13 mouse cellular contexts compared by ENCODE assay signal in the genomic region with DNA sequence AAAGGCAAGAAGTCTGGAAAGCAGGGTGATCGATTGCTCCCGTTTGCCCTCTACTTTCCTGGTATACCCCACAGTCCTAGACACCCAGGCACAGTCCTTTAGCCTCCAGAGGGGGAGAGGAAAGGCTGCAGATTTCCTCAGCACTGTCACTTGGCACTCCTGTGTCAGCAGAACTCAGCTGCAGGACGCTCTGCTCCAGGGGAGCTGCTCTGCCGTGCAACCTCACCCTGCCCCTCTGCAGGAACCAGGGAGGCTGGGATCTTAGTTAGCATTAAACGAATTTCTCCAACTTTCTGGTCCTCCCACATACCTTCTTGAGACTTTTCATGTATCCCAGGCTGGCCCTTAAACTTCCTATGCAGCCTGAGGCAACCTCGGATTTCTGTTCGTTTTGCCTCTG. TPM values are rescaled to one million over a fixed set of nuclear protein-coding genes. Genes with fewer than 3 reads are reported as not detected.
A peak's percentile ranks its signal among the peaks of the same experiment; 100 is the strongest.
DNase-seq lines count a peak whose midpoint lies in the region; ATAC-seq and TF ChIP-seq lines count a peak whose summit lies in the region.
"Had no signal": no experiment of that assay in that cellular context is flagged by ENCODE, and none has a peak within 500 bp of the region (broad histone marks: within the 10 kb centered on the region; RNA-seq: fewer than 3 reads in every experiment).

No protein-coding gene starts in this region.

- peak overlapping the region; percentile 47 for H3K9ac ChIP-seq in heart, embryonic 14.5 days (ENCODE audit: low read length)
- no peak overlapping the region for H3K9ac ChIP-seq in lung, embryonic 16.5 days (ENCODE audit: low read length)
- H3K9ac ChIP-seq in midbrain, embryonic 15.5 days, result no peak overlapping the region
- H3K9ac ChIP-seq: hindbrain, embryonic 13.5 days; liver, embryonic 14.5 days had no signal

- intact Hi-C loops in heart, postnatal 14 days (cut with DNase I), result no loop called here
- intact Hi-C loops in left cerebral cortex, adult 2 months (cut with DNase I), result no loop called here

- 21% methylated on average over 7 of the region's 7 CpGs for WGBS in heart, embryonic 14.5 days
- WGBS in lung, embryonic 16.5 days, result 30% methylated on average over 7 of the region's 7 CpGs
- 63% methylated on average over 7 of the region's 7 CpGs for WGBS in midbrain, embryonic 15.5 days

- H3K27me3 ChIP-seq in heart, embryonic 14.5 days (ENCODE audit: control insufficient read depth, insufficient read depth, low read length), result no peaks in the 10 kb centered on the region
- no peaks in the 10 kb centered on the region for H3K27me3 ChIP-seq in lung, embryonic 16.5 days (ENCODE audit: control insufficient read depth, insufficient read depth, low read depth, low read length)
- H3K27me3 ChIP-seq in midbrain, embryonic 15.5 days (replicated peaks), result no peaks in the 10 kb centered on the region
- H3K27me3 ChIP-seq: hindbrain, embryonic 13.5 days had no signal

- H3K36me3 ChIP-seq in heart, embryonic 14.5 days (ENCODE audit: control insufficient read depth, insufficient read depth, low read length), result peaks cover 12% of the 10 kb centered on the region; the same call in 1 of the 2 replicates
- H3K36me3 ChIP-seq in lung, embryonic 16.5 days (ENCODE audit: control insufficient read depth, insufficient read depth, low read length), result no peaks in the 10 kb centered on the region
- H3K36me3 ChIP-seq in midbrain, embryonic 15.5 days (replicated peaks), result no peaks in the 10 kb centered on the region
- H3K36me3 ChIP-seq: forebrain, embryonic 10.5 days; hindbrain, embryonic 13.5 days had no signal

- H3K4me1 ChIP-seq in heart, embryonic 14.5 days (ENCODE audit: control insufficient read depth in 2 of 2, insufficient read depth in 2 of 2, low read length in 2 of 2), result peaks cover 40 to 85% of the 10 kb centered on the region in 2 experiments
- H3K4me1 ChIP-seq in lung, embryonic 16.5 days (replicated peaks; ENCODE audit: control insufficient read depth, insufficient read depth, low read length), result peaks cover 67% of the 10 kb centered on the region
- no peaks in the 10 kb centered on the region for H3K4me1 ChIP-seq in midbrain, embryonic 15.5 days

- H3K9me3 ChIP-seq in heart, embryonic 14.5 days (ENCODE audit: control insufficient read depth, low read length), result no peaks in the 10 kb centered on the region
- no peaks in the 10 kb centered on the region for H3K9me3 ChIP-seq in lung, embryonic 16.5 days (ENCODE audit: control insufficient read depth, low read length)
- no peaks in the 10 kb centered on the region for H3K9me3 ChIP-seq in midbrain, embryonic 15.5 days
- H3K9me3 ChIP-seq: forebrain, embryonic 10.5 days; hindbrain, embryonic 13.5 days had no signal

- no peak for ATAC-seq in heart, embryonic 14.5 days (ENCODE audit: insufficient number of reproducible peaks, insufficient read depth, low FRiP score, low read depth)
- ATAC-seq in lung, embryonic 16.5 days (ENCODE audit: low read depth), result peak; percentile 32; the same call in 1 of the 2 replicates
- no peak for ATAC-seq in midbrain, embryonic 15.5 days (replicated peaks)

- no peak overlapping the region for H3K4me3 ChIP-seq in heart, embryonic 14.5 days (ENCODE audit: control insufficient read depth in 1 of 2, insufficient read depth in 1 of 2, low read depth in 1 of 2, low read length in 2 of 2)
- no peak overlapping the region for H3K4me3 ChIP-seq in lung, embryonic 16.5 days (ENCODE audit: low read length)
- no peak overlapping the region for H3K4me3 ChIP-seq in left cerebral cortex, adult 2 months
- H3K4me3 ChIP-seq in midbrain, embryonic 15.5 days, result no peak overlapping the region
- H3K4me3 ChIP-seq: forebrain, embryonic 10.5 days; hindbrain, embryonic 13.5 days had no signal

- TF ChIP-seq CTCF in left cerebral cortex, adult 2 months (IDR thresholded peaks at IDR 0.05), result no peak

- H3K4me2 ChIP-seq in heart, embryonic 14.5 days (ENCODE audit: low read length), result peak overlapping the region; percentile 36
- H3K4me2 ChIP-seq in lung, embryonic 16.5 days (ENCODE audit: low read depth, low read length), result no peak overlapping the region
- H3K4me2 ChIP-seq in midbrain, embryonic 15.5 days, result no peak overlapping the region
- H3K4me2 ChIP-seq: hindbrain, embryonic 13.5 days had no signal

- DNase-seq in heart, postnatal 14 days, result no peak
- DNase-seq in lung, postnatal 25 days (ENCODE audit: low spot score), result no peak
- peak; percentile 53 for DNase-seq in kidney, postnatal 10 days
- DNase-seq in left cerebral cortex, adult 2 months (ENCODE audit: extremely low spot score in 1 of 2, low spot score in 2 of 2), result no peak
- DNase-seq: cerebellum, adult 9-11 months; right cerebral cortex, postnatal 25 days; thymus, postnatal 36 days had no signal

- H3K27ac ChIP-seq in heart, embryonic 14.5 days (replicated peaks in 1 of 2; ENCODE audit: control insufficient read depth in 1 of 2, insufficient read depth in 1 of 2, low read depth in 2 of 2, low read length in 2 of 2), result peak overlapping the region; percentile 80 to 81
- H3K27ac ChIP-seq in lung, embryonic 16.5 days (ENCODE audit: low read length), result peak overlapping the region; percentile 18
- H3K27ac ChIP-seq in left cerebral cortex, adult 2 months, result no peak overlapping the region
- no peak overlapping the region for H3K27ac ChIP-seq in midbrain, embryonic 15.5 days
- H3K27ac ChIP-seq: forebrain, embryonic 10.5 days; hindbrain, embryonic 13.5 days; liver, embryonic 14.5 days had no signal

RNA-seq across cellular contexts. Expression of a gene that starts 40.0 kb away (rescaled TPM):
- 36.8 and 39.9 TPM in 2 replicates for polyA plus RNA-seq in heart, embryonic 14.5 days (2014; fragmentation: Nextera tagmentation; extraction: Ambion mirVana)
- total RNA-seq in heart, postnatal 14 days (2021), result 10 to 100 TPM; 27.4 to 29.5 TPM
- polyA plus RNA-seq in lung, embryonic 16.5 days (2015; fragmentation: Nextera tagmentation; extraction: Ambion mirVana), result 27.8 and 31.1 TPM in 2 replicates
- 1 to 10 TPM; 6.2 to 8.1 TPM for total RNA-seq in left cerebral cortex, adult 2 months (2021)
- 3.2 and 3.3 TPM in 2 replicates for polyA plus RNA-seq in midbrain, embryonic 15.5 days (2015; fragmentation: Nextera tagmentation; extraction: Ambion mirVana)

Comparison
In these comparisons a context has a peak if more than half of its experiments do, and no peak if none do; other contexts are left out.
1. H3K27ac ChIP-seq: peak in heart, embryonic 14.5 days (2 of 2) and lung, embryonic 16.5 days (single experiment); none in left cerebral cortex, adult 2 months (single experiment) and midbrain, embryonic 15.5 days (single experiment).